Mouse (Mus musculus): Measurements from ENCODE around the gene Gm11077. TPM values are rescaled to one million over a fixed set of nuclear protein-coding genes. Genes with fewer than 3 reads are reported as not detected.

Gm11077 gene
- polyA plus RNA-seq, 1 experiment from 2014 or later = not detected

- Histone ChIP-seq H3K27ac (ENCODE audit: low read depth, low read length) (no peak overlapping the region), H3K4me1 (replicated peaks; ENCODE audit: control insufficient read depth, insufficient read depth, low read length) (no peaks in the 10 kb centered on the region), H3K4me3 (ENCODE audit: low read depth, low read length) (no peak overlapping the region), H3K36me3 (ENCODE audit: control insufficient read depth, insufficient read depth, low read length) (no peaks in the 10 kb centered on the region), H3K27me3 (replicated peaks; ENCODE audit: control insufficient read depth, insufficient read depth, low read length) (no peaks in the 10 kb centered on the region; the same call in 1 of the 2 replicates), H3K9me3 (ENCODE audit: control insufficient read depth, low read length) (no peaks in the 10 kb centered on the region), H3K4me2 (no peak overlapping the region), H3K9ac (ENCODE audit: low read depth, low read length) (no peak overlapping the region)
- ATAC-seq (replicated peaks; ENCODE audit: low FRiP score) = no peak
- DNase-seq (ENCODE audit: low spot score) = no peak
- WGBS = 67% methylated on average over 6 of the region's 6 CpGs
These were observed 1.8 kb downstream of the Gm11077 start for GRCm38 (mm10) chr6:140730669-140731401.

DNA sequence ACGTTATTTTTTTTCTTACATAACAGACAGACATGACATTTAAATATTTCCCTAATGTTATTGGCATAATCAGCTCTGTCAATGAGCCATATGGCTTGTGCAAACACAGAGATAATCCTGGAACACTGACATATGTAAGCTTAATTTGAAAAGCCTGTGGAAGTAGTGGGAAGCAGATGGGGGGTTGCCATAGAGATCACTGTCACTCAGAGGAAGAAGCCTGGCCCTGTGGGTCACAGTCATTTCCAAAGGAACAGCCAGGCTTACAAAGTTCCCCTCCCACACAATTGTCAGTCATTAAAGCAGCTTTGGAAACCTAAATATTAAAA is 2.3 kb downstream of the Gm11077 start:
- Histone ChIP-seq H3K4me3 (ENCODE audit: low read depth, low read length) (no peak overlapping the region), H3K9ac (ENCODE audit: low read depth, low read length) (no peak overlapping the region), H3K4me2 (no peak overlapping the region), H3K4me1 (replicated peaks; ENCODE audit: control insufficient read depth, insufficient read depth, low read length) (no peaks in the 10 kb centered on the region), H3K27ac (ENCODE audit: low read depth, low read length) (no peak overlapping the region), H3K36me3 (ENCODE audit: control insufficient read depth, insufficient read depth, low read length) (no peaks in the 10 kb centered on the region), H3K9me3 (ENCODE audit: control insufficient read depth, low read length) (no peaks in the 10 kb centered on the region), H3K27me3 (replicated peaks; ENCODE audit: control insufficient read depth, insufficient read depth, low read length) (no peaks in the 10 kb centered on the region; the same call in 1 of the 2 replicates)
- ATAC-seq (replicated peaks; ENCODE audit: low FRiP score) = no peak
- no peak for DNase-seq (ENCODE audit: low spot score)
- 72% methylated on average over 1 of the region's 1 CpGs for WGBS

- DNase-seq (ENCODE audit: low spot score) (no peak), ATAC-seq (replicated peaks; ENCODE audit: low FRiP score) (no peak)
- 37% methylated on average over 10 of the region's 10 CpGs for WGBS
- Histone ChIP-seq H3K9ac (ENCODE audit: low read depth, low read length) (no peak overlapping the region), H3K4me1 (replicated peaks; ENCODE audit: control insufficient read depth, insufficient read depth, low read length) (no peaks in the 10 kb centered on the region), H3K27me3 (replicated peaks; ENCODE audit: control insufficient read depth, insufficient read depth, low read length) (no peaks in the 10 kb centered on the region; the same call in 1 of the 2 replicates), H3K4me3 (ENCODE audit: low read depth, low read length) (0 out of 2 replicates have a peak overlapping the region, but pooled peaks have one; percentile 25), H3K36me3 (ENCODE audit: control insufficient read depth, insufficient read depth, low read length) (no peaks in the 10 kb centered on the region), H3K9me3 (ENCODE audit: control insufficient read depth, low read length) (no peaks in the 10 kb centered on the region), H3K27ac (ENCODE audit: low read depth, low read length) (no peak overlapping the region), H3K4me2 (peak overlapping the region; percentile 56)
These were observed 4.0 kb downstream of the Gm11077 start for GRCm38 (mm10) chr6:140732971-140733640.

DNA sequence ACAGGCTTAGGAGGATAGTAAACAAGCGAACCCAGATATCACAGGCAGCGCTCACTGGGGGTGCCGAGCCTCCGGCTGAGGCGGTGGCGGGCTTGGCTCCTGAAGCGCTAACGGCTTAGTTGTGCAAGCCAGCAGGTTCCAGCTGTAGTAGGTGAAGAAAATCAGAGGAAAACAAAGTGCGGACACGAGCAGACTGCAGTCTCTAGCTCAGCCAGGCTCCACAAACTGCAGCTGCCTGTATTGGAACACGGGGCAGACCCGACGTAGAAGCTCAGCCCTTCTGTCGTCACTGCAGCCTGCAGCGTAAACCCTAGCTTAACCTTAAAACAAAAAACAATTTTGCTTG is 4.5 kb downstream of the Gm11077 start:
- 11% methylated on average over 15 of the region's 15 CpGs for WGBS
- no peaks in the 10 kb centered on the region for H3K9me3 ChIP-seq (ENCODE audit: control insufficient read depth, low read length)
- no peak for DNase-seq (ENCODE audit: low spot score)
- H3K4me2 ChIP-seq = peak overlapping the region; percentile 56
- H3K9ac ChIP-seq (ENCODE audit: low read depth, low read length) = no peak overlapping the region
- no peaks in the 10 kb centered on the region for H3K4me1 ChIP-seq (replicated peaks; ENCODE audit: control insufficient read depth, insufficient read depth, low read length)
- no peaks in the 10 kb centered on the region; the same call in 1 of the 2 replicates for H3K27me3 ChIP-seq (replicated peaks; ENCODE audit: control insufficient read depth, insufficient read depth, low read length)
- ATAC-seq (replicated peaks; ENCODE audit: low FRiP score) = no peak
- 0 out of 2 replicates have a peak overlapping the region, but pooled peaks have one; percentile 25 for H3K4me3 ChIP-seq (ENCODE audit: low read depth, low read length)
- H3K27ac ChIP-seq (ENCODE audit: low read depth, low read length) = no peak overlapping the region
- H3K36me3 ChIP-seq (ENCODE audit: control insufficient read depth, insufficient read depth, low read length) = no peaks in the 10 kb centered on the region

GRCm38 (mm10) chr6:140745586-140745985 is 16.5 kb downstream of the Gm11077 start:
- Histone ChIP-seq H3K36me3 (ENCODE audit: control insufficient read depth, insufficient read depth, low read length) (no peaks in the 10 kb centered on the region), H3K4me3 (ENCODE audit: low read depth, low read length) (no peak overlapping the region), H3K27ac (ENCODE audit: low read depth, low read length) (no peak overlapping the region), H3K27me3 (replicated peaks; ENCODE audit: control insufficient read depth, insufficient read depth, low read length) (no peaks in the 10 kb centered on the region), H3K9ac (ENCODE audit: low read depth, low read length) (no peak overlapping the region), H3K9me3 (ENCODE audit: control insufficient read depth, low read length) (no peaks in the 10 kb centered on the region), H3K4me2 (no peak overlapping the region), H3K4me1 (replicated peaks; ENCODE audit: control insufficient read depth, insufficient read depth, low read length) (no peaks in the 10 kb centered on the region)
- DNase-seq (ENCODE audit: low spot score) (no peak), ATAC-seq (replicated peaks; ENCODE audit: low FRiP score) (no peak)
- WGBS = 71% methylated on average over 3 of the region's 3 CpGs

DNA sequence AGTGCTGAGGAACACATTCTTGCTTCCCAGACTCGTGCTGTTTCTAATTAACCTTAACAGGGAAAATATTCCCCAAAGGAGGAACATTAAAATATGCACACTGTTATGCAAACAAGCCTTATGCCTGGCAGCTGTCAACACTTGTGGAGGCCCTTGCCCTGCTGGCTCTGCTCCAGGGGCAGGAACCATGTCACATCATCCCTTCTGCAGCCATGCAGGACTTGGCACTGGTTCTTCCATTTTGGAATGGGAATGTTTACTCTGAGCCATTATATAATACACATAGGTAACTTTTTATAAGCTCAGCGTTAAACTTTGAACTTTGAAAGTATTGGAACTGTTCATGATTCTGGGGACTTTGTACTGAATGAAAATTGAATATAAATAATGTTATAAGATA is 18.5 kb downstream of the Gm11077 start:
- 69% methylated on average over 2 of the region's 2 CpGs for WGBS
- Histone ChIP-seq H3K27me3 (replicated peaks; ENCODE audit: control insufficient read depth, insufficient read depth, low read length) (no peaks in the 10 kb centered on the region), H3K4me1 (replicated peaks; ENCODE audit: control insufficient read depth, insufficient read depth, low read length) (no peaks in the 10 kb centered on the region), H3K9ac (ENCODE audit: low read depth, low read length) (no peak overlapping the region), H3K27ac (ENCODE audit: low read depth, low read length) (no peak overlapping the region), H3K36me3 (ENCODE audit: control insufficient read depth, insufficient read depth, low read length) (no peaks in the 10 kb centered on the region), H3K4me2 (no peak overlapping the region), H3K9me3 (ENCODE audit: control insufficient read depth, low read length) (no peaks in the 10 kb centered on the region), H3K4me3 (ENCODE audit: low read depth, low read length) (no peak overlapping the region)
- no peak for ATAC-seq (replicated peaks; ENCODE audit: low FRiP score)
- no peak for DNase-seq (ENCODE audit: low spot score)

DNA sequence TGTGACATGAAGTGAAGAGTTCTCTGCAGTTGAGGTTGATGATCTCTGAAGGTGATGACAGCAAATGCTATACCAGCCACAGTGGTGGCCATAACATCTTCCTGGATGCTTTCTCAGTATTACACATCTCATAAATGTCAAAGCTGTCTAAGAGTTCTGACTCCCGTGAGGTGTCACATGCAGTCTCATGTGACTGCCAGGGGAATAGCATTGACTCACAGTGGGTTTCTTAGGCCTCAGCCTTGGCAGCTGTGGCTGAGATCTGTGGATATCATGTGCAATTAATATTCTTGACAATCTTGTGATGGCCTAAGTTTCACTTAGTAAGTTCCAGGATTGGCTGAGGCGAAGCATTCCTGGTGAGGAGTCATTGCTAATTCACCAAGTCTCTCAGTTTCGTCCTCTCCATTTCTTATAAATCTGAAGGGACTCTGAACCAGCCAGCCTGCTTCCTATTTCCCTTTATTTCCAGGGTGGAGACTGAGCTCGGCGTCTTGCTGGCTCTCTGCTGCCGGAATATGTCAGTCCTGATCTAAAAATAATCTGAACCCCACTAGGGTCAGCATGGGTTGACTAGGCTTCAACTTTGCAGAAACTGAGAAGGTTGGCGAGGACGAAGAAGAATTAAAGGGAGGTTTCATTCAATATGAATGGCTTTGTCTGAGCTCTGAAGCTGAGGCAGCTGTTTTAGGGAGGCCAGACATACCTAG is 21.4 kb downstream of the Gm11077 start:
- 79% methylated on average over 8 of the region's 8 CpGs for WGBS
- H3K9me3 ChIP-seq (ENCODE audit: control insufficient read depth, low read length) = no peaks in the 10 kb centered on the region
- ATAC-seq (replicated peaks; ENCODE audit: low FRiP score) (no peak), DNase-seq (ENCODE audit: low spot score) (no peak)
- no peak overlapping the region for H3K27ac ChIP-seq (ENCODE audit: low read depth, low read length)
- no peak overlapping the region for H3K4me3 ChIP-seq (ENCODE audit: low read depth, low read length)
- H3K27me3 ChIP-seq (replicated peaks; ENCODE audit: control insufficient read depth, insufficient read depth, low read length) = no peaks in the 10 kb centered on the region
- no peak overlapping the region for H3K4me2 ChIP-seq
- no peaks in the 10 kb centered on the region for H3K36me3 ChIP-seq (ENCODE audit: control insufficient read depth, insufficient read depth, low read length)
- no peaks in the 10 kb centered on the region for H3K4me1 ChIP-seq (replicated peaks; ENCODE audit: control insufficient read depth, insufficient read depth, low read length)
- H3K9ac ChIP-seq (ENCODE audit: low read depth, low read length) = no peak overlapping the region

DNA sequence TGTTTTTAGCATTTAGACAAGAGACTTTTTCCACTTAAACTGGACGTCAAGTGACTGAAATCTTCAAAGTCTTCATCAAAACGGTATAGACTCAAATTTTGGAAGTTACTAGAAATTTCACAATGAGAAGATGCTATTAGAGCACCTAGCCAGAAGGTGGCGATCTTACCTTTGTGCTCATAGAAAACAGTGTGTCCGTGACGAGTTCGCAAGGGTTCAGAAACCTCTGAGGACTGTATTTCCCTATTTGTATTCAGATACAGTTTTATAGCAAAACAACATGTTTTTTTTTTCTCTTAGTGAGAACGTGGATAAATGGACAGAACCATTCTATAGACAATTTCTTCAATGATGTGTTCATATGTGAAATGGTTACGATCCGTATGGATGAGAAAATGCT is 37.3 kb downstream of the Gm11077 start:
- H3K27me3 ChIP-seq (replicated peaks; ENCODE audit: control insufficient read depth, insufficient read depth, low read length) = no peaks in the 10 kb centered on the region
- H3K4me3 ChIP-seq (ENCODE audit: low read depth, low read length) = no peak overlapping the region
- H3K36me3 ChIP-seq (ENCODE audit: control insufficient read depth, insufficient read depth, low read length) = no peaks in the 10 kb centered on the region
- H3K27ac ChIP-seq (ENCODE audit: low read depth, low read length) = no peak overlapping the region
- no peaks in the 10 kb centered on the region for H3K4me1 ChIP-seq (replicated peaks; ENCODE audit: control insufficient read depth, insufficient read depth, low read length)
- no peak overlapping the region for H3K4me2 ChIP-seq
- ATAC-seq (replicated peaks; ENCODE audit: low FRiP score) (no peak), DNase-seq (ENCODE audit: low spot score) (no peak)
- H3K9me3 ChIP-seq (ENCODE audit: control insufficient read depth, low read length) = no peaks in the 10 kb centered on the region
- WGBS = 33% methylated on average over 9 of the region's 9 CpGs
- no peak overlapping the region for H3K9ac ChIP-seq (ENCODE audit: low read depth, low read length)

All from liver, embryonic 11.5 days (tissue).